Mouse (Mus musculus) CD4-positive helper T cell, adult 2 months (primary cell): ENCODE measurements around the gene Vinac1.

Source experiments
- DNase-seq: peaks from one replicate; pipeline ENCODE4 v3.0.0-alpha.2; 2012; ENCODE audit warnings: low read depth, missing footprints, low spot score

Vinac1 gene

DNA sequence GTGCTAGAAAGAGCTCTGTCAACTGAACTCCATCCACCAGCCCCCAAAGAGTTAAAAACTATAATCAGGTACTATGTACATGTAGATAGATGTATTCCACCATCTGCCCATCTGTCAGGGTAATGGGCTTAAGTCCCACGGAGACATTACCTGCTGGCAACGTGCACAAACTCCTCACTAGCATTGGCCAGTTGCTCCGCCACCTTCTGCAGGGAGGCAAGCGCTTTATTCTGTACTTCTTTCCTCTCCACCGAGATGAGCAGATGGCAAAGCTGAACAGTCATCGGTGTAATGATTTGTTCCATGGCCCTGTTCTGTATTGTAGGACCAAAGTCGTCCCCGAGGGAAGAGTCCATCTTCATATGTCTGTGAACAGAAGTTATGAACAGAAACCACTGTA lies at the start of gene Vinac1:
TSS of gene Vinac1 (minus strand) at position 362 of the 400 bp plus-strand sequence.
- no peak for DNase-seq

DNA sequence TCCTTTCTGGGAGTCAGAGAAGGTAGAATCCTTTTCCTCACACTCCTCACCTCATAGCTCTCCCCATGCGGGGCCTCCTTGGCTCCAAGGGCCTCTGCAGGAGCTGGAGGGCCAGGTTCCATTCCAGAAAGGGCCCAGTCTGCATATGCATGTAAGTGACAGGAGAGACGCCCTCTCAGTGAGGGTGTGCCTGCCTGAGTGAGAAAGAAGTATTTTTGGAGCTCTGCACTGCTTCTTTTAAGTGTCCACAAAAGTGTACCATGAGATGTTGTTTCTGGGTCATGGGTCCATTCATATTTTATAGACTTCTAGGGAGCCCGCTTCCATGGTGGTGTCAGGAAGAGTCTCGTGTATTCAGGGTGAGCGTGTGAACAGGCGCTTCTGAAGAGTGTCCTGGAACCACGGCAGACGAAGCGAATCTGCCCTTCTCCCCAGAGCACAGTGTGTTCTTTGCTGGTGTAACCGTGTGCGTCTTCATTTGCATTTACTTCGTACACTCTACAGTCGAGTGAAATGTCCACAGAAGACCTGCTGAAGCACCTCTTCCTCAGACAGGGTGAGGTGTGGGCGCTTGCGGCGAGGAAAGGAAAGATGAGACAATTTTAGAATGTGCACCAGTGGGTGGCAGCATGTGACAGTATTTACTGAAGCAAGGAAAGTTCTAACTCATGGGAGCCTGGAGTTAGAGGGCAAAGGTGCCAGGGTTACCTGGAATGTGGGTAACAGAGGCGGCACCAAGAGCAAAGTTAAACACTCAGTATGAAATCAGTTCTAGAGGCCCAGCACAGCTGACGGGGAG lies 46.2 kb upstream of the Vinac1 start:
- no peak for DNase-seq

DNA sequence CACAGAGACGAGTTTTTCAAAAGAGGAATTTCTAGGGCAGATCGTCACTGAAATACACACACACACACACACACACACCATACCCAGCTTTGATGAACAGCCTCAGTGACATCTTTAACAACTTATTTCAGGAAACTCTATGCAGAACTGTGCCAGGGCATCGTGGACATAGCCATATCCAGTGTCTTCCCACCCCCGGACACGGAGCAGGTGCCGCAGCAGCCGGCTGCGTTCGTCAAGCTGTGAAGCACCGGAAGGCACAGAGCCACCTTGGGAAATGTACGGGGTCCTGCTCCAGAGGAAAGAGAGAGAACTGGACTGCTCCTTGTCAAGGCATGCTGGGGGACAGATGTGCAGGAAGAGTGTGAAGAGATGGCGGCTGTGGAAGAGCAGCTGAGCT lies 44.8 kb upstream of the Vinac1 start:
- no peak for DNase-seq

DNA sequence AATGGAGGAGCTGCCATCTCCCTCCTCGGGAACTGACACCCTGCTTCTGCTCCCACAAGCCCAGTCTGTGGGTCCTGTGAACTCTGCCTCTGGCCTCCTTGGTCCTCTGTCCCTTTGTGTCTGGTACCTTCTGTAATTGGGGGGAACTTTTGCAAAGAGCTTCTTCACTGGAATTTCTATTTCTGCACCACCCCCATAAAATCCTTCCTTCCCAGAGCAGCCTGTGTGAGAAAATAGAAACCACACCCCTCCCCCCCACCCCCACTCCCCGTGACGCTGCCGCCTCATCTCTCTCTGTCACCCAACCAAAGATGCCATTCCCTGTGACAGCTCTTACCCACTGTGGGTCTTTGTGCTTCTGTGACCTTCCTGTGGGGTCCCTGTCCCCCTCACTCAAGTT lies 42.4 kb upstream of the Vinac1 start:
- DNase-seq: no peak

DNA sequence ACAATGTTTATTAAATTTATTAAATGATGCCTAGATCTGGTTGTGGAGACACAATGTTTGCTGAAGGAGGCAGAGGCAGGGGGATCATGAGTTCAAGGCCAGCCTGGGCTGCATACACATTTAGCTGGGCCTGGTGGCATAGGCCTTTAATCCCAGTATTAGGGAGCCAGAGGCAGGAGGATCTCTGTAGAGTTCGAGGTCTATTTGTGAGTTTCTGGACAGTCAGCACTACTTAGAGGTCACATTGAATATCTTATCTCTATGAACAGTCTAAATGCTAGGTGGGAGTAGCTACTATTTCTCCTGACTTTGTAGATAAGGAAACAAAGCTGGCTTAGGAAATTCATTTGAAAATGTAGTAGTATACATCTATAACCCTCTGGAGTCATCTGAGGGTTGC lies 39.5 kb upstream of the Vinac1 start:
- no peak for DNase-seq

GRCm38 (mm10) chr2:129084959-129085358 lies 37.0 kb upstream of the Vinac1 start:
- peak; percentile 37 for DNase-seq

GRCm38 (mm10) chr2:129083514-129083913 lies 35.5 kb upstream of the Vinac1 start:
- DNase-seq: no peak

GRCm38 (mm10) chr2:129081097-129081496 lies 33.1 kb upstream of the Vinac1 start:
- DNase-seq: no peak

DNA sequence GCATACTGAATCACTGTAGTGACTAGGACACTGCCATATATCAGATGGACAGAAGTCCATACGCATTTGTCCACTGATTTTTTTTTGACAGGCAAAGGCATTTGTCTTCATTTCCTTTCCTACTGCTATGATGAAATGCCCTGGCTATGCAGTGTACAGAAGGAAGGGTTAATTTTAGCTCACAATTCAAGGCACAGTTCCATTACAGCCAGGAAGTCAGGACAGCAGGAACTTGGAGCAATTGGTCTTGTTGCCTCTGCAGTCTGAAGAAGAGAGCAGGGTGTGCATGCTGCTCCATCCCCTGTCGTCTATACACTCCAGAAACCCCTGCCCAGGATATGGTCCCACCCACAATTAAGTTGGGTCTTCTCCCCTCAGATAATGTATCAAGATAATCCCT lies 31.2 kb upstream of the Vinac1 start:
- DNase-seq: no peak

GRCm38 (mm10) chr2:129078313-129078712 lies 30.3 kb upstream of the Vinac1 start:
- DNase-seq: peak; percentile 36

DNA sequence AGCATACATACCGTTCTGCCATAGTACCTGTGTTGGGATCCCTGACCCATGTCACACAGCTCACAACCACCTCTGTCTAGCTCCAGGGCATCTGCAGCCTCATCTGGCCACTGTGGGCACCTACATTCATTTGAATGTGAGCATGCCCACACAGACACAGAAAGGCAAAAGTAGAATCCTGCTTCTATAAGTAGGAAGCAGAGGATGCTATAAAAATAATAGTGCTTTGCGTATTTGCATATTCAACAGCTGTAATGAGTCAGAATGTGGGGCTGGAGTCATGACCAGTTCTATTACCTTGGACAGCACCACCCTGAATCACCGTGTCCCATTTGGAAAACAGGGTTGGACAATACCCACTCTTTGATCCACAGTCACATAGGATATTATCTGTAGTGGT lies 22.3 kb upstream of the Vinac1 start:
- no peak for DNase-seq

DNA sequence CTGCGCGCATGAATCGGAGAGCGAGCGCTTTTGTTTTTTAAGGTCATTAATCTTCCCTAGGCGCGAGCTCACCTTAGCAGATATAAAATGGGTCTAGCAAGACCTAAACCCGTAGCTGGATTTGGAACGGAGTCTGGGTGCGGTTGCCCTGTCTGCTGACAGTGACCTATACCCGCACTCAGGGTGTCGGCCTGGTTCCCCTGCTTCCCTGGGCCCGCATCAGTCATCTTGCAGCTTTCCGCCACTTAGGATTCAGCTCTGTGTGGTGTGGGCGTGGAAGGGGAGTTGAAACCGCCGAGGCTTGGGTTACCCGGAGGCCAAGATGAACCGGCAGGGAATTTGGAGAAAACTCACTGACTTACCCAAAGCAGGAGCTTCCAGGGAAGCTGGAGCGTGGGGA lies 18.4 kb upstream of the Vinac1 start:
- DNase-seq: peak; percentile 63

- peak; percentile 81 for DNase-seq
These were observed 17.7 kb upstream of the Vinac1 start, which contains the start of gene Ttl for GRCm38 (mm10) chr2:129065437-129066282. Gene Ttl (plus strand): TSS chr2:129065942.

DNA sequence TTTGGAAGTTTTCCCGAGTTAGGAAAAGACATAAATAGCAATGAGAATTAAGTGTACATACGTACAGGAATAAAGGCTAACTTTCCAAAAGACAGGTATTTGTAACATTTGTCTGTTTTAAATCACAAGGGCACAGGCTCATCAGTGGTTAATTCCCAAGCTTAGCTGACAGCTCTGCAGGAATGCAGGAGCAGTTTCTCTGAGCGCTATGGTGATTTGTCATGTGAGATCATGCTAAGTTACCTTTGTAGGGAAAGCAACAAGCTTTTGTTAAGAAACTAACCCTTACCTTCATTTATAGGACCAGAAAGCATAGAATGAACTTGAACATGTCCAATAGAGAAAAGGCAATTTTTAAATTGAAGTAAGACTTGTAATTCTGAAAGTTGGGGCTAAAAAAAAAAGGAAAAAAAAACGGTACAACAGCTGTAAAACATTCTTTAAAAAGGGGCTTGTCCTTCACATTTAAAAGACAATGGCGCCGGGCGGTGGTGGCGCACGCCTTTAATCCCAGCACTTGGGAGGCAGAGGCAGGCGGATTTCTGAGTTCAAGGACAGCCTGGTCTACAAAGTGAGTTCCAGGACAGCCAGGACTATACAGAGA lies 13.6 kb upstream of the Vinac1 start:
- DNase-seq: no peak

- DNase-seq: no peak
These were observed 10.0 kb upstream of the Vinac1 start for GRCm38 (mm10) chr2:129057920-129058361.

DNA sequence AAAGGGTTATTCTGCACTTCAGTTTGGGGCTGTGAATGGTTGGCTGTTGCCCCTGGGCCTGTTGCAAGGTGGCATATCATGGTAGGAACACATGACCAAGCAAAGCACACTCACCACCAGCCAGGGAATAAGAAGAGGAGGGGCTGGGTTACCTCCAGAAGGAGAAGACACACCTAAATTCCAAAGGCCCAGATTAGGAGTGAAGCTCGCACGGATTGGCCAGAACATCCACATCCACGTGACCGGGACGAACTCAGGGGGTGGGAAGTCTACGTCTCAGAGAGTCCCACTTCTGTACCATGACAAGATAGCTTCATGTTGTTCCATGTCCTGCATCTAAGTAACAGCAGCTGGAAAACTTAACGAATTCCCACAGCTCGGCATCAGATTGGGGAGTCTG lies 9.3 kb upstream of the Vinac1 start:
- no peak for DNase-seq

DNA sequence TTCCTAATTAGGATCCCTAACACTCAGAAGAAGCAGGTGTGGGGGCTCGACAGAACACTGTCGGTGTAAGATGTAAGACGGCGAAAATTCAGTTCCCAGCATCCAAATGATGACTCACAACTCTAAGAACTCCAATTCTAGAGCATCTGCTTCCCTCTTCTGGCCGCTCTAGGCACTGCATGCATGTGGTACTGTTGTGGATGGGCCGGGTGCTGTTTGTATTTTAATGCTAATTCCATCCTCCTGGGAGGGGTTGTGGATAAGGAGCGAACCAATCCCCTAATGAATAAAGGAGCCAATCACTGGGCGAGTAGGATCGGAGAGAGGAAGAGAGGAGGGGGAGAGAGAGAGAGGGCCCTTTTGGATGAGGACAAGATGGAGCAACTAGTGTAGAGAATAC lies 8.6 kb upstream of the Vinac1 start:
- peak; percentile 17 for DNase-seq

DNA sequence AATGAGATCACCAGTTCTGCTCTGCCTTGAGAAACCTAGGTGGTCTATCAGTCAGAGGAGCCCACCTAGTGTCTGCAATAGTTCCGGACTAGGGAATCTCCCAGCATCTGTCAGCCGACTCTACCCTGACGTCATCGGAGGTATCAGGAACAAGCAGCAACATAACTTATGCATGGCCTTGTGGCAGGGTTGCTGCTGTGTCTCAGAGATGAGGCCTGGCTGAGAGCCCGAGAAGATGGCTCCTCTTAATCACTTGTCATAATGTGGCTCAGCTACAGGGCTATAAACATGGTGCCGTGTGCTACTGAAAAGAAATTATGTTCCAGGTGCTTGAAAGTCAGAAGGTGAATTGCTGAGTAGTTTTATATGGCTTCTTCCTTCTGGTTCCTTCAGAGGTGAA lies 7.8 kb upstream of the Vinac1 start:
- no peak for DNase-seq

GRCm38 (mm10) chr2:129052451-129052983 lies 4.5 kb upstream of the Vinac1 start:
- DNase-seq: no peak

GRCm38 (mm10) chr2:129046846-129047196 lies 1.2 kb downstream of the Vinac1 start:
- no peak for DNase-seq

DNA sequence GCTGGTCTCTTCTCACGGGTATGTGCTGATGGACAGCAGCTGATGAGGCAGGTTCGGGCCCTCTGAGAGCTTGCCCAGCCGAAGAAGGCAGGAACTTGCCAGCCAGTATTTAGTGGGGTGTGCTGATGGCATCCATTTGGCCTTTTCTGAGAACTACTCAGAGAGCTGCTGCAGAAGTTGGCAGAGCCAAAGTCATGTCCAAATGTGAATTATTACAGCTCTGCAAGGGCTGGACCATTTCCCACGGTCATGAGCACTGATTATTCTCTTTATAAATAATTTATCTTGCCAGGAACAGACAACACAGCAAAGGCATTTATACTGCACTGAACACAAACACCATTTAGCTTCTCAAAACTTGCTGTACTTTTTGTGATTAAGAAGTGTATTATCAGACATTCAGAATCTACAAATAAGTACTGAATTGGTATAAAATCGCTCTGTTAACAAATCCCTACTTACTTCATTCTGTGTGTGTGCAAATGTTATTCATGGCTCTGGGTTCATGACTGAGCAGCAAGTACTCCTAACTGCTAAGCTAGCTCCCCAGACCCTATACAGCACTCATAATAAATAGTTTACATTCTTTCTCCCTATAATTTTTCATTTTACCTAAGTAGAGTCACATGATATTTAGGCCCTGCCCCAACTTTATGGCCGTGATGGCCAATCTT lies 1.7 kb downstream of the Vinac1 start:
- no peak for DNase-seq

DNA sequence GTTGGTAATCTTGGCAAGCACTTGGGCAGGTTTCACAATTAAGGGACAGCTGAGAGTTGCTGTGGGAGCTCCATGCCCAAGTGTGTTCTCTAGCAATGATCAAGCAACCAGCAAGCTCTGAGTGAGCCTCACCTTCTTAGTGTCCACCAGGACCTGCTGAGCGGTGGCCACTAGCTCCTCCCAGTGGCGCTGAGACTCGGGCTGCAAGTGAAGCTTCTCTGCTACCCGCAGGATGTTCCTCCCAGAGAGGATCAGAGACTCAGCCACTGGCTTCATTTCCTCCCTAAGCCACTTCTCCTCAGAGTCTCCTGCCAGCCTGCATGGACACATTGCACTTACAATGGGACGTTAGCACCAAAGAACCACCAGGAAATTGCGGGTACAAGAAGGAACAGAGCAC lies 7.4 kb downstream of the Vinac1 start:
- no peak for DNase-seq
